Mouse (Mus musculus): ENCODE measurements at regions not wholly inside any gene's neighbourhood (a gene's known extent, or its start where the extent isn't known, plus 50 kb on each side); places are given as distances from the start of the nearest gene placed in this dataset.

DNA sequence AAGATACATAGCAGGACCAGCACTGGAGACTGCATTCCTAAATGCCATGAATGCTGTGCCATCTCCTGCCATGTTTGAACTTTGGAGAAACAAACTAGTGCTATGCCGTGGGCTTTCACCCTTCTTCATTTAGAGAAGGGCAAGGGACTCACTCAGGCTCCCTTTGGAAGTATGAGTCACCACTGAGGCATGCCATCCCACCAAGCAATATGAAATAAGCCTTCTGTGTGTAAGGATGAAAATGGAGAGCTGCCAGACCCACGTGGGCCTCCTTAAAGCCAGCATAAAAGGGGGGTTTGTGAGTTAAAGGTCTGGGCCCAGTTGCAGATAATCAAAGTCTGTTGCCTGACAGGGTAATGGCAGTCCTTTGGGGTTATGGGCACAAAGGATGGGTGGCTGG, 159.0 kb downstream of the H2al1j start:
- in situ Hi-C loops (cut with MboI; ENCODE audit: low sequenced_read_pairs): no loop called here

DNA sequence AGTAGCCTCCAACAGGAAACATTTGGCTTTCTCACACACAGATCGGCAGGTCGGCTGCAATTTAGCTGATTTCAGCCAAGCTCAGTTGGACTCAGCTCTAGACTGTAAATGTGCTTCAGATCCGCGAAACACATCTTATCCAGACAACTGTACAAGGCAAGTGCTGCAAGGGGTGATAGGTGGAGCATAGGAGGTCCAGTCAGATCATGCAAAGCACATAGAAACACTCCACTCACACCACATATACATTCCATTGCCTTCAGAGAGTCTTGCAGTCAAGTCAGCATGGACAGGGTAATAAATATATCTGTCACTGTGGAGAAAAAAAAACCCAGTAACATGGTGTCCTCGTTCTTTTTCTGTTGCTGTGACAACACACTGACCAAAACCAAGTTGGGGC, 160.3 kb downstream of the H2al1j start:
- in situ Hi-C loops (cut with MboI; ENCODE audit: low sequenced_read_pairs): no loop called here

DNA sequence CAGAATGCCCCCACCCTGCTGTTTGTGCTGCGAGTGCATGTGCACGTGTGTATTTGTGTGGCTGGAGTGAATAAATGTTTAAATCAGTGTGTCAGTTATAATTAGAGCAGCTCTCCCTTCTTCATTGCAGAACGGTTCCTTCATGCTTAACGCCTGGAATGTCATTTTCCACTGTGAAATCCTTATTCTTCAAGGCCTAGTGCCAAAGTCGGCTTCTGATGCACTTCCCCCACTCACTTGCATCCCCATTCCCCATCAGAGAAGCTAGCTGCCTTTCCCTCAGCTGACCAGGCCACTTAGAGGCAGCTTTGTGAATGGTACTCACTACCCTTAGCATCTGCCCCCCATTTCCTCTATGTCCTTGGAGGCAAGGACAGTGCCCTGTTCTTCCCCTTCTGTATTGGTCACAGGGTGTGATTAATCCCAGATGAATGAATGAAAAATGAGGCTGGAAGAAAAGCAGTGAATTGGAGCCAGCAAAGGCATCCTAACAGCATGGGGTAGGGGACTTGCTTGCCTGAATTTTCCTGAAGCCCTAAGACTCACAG, 162.6 kb downstream of the H2al1j start:
- in situ Hi-C loops (cut with MboI; ENCODE audit: low sequenced_read_pairs): no loop called here

DNA sequence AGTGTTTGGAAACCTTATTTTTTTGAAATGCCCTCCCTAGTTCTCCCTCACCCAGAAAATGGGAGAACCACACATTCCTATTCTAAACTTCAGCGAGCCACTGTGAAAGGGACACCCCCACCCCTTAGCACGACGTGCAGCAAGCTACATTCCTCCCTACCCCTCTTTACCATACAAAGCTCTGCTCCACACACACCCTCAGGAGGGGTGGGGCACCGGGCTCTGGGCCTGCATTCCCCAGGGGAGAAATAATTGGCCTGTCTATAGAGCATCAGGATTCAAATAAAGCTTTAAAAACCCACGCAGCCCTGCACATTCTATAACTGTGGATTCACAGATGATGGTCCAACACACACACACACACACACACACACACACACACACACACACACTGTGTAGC, 163.6 kb downstream of the H2al1j start:
- in situ Hi-C loops (cut with MboI; ENCODE audit: low sequenced_read_pairs): no loop called here

DNA sequence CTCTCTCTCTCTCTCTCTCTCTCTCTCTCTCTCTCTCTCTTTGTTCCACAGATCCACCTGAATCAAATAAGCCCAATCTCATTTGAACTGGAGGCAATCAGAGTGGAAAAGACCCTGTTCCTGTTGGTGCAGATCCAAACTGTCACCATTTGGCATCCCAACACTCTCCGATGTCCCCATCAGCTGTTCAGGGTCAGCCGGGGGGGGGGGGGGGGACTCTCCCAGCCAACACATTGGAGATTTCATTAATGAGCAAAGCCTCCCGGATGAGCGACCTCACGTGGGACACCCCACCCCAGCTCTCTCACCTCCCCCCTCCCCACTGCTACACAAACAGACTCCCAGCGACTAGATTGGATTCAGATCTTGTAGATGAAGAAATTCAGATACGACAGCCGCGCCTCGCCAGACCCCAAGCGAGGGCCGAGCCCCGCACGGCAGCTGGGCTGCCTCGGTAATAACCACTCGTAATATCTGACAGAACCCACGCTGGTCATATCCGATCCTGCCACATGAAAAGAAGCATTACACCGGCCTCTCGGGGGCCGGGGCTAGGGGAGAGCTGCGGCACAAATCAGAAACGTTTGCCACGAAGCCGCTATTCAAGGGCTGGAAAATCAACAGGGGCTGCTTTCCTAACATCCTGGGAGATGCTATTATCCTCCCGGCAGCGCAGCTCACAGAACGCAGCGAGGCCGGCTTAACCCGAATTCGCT, 164.2 kb downstream of the H2al1j start:
- in situ Hi-C loops (cut with MboI; ENCODE audit: low sequenced_read_pairs): no loop called here

DNA sequence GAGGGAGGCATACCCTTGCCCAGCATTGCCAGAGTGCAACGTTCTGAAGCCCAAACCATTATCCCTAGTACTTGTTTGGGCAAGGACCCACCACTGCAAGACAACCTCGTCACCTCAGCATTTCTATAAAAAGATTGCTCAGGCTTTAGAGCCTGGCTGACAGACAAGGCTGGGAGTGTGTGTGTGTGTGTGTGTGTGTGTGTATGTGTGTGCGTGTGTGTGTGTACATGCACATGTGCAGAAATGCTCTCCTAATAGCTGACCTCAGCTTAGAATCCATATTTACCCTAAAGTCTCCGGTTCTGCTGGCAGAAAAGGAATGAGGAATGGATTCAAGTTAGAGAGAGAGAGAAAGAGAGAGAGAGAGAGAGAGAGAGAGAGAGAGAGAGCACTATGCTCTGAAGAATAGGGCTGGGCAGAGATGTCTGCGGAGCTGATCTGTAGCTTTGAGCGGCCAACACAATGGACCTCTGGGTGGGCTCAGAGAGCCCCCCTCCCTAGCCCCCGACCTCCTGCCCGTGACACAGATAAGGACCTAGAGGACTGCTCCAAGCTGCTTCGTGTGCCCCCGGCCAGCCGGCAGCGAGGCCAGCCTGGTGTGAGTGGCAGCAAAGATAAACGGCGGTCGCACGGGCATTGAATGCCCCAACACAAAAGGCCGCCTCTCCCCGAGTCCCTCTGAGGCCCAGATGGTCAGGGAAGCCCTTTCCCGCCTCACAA, 166.1 kb downstream of the H2al1j start:
- in situ Hi-C loops (cut with MboI; ENCODE audit: low sequenced_read_pairs): no loop called here

DNA sequence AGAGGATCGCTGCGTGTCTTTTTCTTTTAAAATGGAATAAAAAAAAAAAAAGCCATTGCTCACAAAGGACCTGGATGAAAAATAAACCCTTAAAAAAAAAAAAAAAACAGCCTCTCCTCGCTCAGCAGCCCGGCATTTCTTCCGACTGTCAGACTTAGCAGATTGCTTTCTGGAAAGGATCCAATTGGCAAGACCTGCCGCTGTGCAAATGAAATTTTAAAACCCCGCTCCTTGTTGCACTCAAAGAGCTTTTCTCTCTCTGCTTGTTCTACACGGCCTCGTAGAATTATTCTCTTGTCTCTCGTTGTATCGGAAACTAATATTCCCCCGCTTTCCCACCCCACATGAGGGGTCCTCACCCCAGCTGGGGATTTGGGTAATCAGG, 166.6 kb downstream of the H2al1j start:
- in situ Hi-C loops (cut with MboI; ENCODE audit: low sequenced_read_pairs): no loop called here

DNA sequence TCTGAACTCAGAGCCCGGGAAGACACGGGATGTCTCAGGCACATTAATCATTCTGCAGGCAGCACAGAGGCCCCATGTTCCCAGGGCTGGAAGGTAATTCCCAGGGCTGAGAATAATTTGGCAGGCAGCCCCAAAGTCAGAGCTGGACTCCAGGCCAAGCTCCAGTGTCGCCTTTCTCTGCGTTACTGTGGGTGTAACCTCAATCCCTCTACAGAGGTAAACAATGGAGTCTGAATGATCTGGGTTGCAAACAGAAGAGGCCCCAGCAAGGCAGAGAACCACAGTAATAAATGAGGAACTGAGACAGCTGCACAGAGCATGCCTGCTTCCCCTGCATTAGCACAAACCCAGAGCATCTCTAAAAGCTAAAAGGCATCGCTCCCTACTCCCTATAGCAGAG, 184.8 kb downstream of the H2al1j start:
- in situ Hi-C loops (cut with MboI; ENCODE audit: low sequenced_read_pairs): no loop called here

DNA sequence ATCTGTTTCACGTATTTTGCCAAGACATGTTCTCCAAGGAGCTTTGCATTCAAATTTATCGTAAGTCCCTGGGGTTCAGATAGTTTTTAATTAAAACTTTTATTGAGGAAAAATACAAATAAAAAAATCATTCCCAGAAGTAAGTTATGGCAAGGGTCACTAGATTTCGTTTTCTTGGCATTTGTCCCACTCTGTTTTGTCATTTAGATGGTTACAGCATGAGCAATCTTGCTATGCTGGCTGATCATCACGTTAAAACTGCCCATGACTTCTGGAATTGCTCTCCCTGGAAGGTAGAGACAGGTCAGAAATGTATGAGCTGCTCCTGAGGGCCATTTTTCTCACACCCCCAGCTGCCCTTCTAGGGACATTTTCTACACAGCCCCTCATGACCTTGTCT, 185.3 kb downstream of the H2al1j start:
- in situ Hi-C loops (cut with MboI; ENCODE audit: low sequenced_read_pairs): no loop called here

DNA sequence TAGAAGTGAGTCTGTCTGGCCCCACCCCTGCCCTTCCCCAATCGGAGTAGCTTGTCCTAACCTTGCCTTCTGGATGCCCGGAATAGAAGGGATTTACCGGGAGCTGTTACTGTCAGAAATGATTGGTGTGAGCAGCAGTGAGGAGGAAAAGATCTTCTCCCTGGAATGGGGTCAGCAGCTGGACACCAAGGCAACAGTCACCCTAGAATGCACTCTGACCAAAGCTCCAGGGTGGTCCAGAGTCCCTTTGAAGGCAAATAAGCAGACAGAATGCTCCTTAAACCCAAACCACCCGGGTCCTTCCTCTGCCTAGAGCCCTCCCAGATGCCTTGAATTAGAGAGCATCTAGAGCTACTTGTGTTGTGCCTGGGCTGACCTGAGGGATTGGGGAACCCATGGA, 196.2 kb downstream of the H2al1j start:
- in situ Hi-C loops (cut with MboI; ENCODE audit: low sequenced_read_pairs): no loop called here

DNA sequence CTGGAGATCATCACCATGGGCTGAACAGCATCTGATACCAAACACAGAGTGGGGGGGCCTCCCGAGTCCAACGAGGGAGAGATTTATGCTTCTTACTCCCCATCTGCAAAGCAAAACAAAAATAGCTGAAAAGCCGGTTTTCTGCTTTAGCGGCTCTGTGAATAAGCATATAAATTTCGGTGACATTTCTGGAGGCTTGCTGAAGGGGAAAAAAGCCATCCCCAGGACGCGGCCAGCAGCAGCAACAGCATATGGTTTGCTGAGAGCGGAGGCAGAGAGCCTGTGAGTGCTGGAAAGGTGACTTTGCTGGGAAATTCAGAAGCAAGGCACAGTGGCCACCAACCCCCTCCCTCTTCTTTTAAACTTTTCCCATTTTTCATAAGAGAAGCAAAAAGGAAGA, 197.7 kb downstream of the H2al1j start:
- in situ Hi-C loops (cut with MboI; ENCODE audit: low sequenced_read_pairs): no loop called here

DNA sequence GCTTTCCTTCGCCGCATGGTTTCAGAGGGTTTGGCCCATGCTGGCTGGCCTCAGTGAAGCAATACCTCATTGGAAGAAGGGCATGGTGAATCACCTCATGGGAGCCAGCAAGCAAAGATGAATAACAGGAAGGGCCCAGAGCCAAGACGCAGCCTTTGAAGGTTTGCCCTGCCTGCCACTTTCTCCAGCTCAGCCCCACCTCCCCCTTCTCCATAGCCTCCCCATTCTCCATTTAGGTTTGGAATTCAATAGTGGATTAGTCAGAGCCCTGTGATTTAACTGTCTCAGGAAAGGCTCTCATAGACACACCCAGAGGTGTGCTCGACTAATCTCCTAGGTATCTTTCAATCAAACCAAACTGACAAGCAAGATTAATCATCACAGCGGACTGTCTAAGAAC, 201.0 kb downstream of the H2al1j start:
- in situ Hi-C loops (cut with MboI; ENCODE audit: low sequenced_read_pairs): no loop called here

DNA sequence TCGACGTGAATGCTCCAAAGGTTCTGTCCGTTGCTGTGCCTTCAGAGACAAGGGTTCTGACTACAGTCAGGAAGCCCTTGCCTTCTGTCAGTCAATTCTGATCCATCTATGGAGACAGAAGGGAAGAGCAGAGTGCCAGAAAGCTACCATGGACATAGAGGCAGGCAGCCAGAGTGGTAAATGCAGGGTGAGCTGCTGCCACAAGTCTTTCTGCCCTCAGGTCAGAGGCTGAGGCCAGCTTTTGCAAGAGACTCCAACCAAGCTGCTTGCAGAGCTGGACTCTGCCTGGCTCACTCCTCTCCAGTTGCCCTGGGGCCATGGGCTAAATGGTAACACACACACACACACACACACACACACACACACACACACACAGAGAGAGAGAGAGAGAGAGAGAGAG, 201.6 kb downstream of the H2al1j start:
- in situ Hi-C loops (cut with MboI; ENCODE audit: low sequenced_read_pairs): no loop called here

DNA sequence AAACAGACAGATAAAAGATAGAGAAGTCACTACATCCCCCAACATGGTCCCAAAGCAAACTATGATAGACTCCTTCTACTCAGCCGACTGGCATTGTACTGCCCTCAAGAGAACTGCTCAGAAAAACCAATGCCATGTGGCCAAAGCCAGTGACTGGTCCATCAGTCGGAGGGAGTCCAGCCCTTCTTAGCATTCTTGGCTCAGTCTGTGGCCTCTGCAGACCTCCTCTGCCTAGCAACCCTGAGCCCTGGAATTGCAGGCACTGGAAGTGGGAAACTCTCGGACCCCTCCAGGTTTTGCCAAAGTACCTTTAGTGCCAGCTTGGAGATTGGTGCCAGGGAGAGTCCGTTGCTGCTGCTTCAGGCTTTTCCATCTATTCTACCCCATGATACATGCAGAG, 205.2 kb downstream of the H2al1j start:
- in situ Hi-C loops (cut with MboI; ENCODE audit: low sequenced_read_pairs): no loop called here

DNA sequence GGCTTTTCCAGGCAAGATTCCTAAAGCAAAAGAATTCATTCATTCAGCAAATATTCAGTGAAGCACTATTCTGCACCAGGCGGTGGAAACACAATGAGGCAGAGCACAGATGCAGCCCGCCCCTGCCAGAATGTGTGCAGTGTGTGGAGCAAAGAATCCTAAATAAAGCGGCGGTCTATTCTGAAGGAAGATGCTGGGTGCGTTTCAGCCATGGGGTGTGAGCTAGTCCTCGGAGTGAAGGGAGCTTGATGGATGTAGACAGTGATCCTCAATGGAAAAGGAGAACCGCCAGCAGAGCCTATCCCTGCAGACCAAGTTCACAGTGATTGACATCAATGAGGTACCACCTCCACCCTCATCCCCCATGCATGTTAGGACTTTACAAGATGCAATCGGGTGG, 206.2 kb downstream of the H2al1j start:
- in situ Hi-C loops (cut with MboI; ENCODE audit: low sequenced_read_pairs): no loop called here

DNA sequence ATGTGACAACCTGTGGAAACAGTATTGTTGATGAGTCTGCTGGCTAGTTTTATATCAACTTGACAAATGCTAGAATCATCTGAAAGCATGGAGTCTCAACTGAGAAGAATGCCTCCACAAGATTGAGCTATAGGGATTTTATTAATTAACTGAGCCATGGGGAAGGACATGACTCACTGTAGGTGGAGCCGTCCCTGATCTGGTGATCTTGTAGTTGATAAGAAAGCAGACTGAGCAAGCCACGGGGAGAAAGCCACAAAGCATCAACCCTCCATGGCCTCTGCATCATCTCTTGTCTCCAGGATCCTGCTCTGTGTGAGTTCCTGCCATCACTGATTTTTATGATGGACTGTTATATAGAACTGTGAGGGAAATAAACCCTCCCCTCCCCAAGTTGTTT, 213.4 kb downstream of the H2al1j start:
- in situ Hi-C loops (cut with MboI; ENCODE audit: low sequenced_read_pairs): no loop called here

DNA sequence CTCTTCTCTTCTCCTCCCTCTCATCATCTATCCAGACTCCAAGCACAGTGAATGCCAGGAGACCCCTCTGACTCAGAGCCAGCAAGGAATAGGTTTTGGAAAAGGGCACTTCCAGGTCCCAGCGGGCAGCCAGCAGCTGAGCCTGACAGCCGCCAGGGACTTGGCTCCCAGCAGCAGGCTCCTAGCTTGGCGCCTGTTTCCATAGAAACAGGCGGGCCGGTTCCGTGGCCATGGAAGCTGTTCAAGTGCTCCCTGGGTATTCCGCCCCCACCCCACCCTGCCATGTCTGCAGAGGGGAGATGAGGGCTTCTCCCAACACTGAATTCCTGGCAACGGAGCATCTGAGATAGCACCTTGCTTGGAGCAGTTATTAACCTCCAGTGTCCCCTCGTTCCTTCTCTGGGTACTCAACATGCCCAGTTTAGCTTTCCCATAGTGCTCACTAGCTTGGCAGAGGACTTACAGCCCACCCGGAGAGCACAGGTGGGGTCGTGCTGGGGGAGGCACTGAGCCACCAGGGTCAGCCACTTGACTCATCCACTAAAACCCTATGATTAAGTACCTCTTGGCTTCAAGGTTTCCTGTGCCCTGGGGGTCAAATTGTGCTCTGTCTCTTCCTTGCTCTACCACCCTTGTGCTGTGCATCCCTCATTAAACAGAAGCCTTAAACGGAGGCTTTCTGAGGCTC, 222.7 kb downstream of the H2al1j start:
- in situ Hi-C loops (cut with MboI; ENCODE audit: low sequenced_read_pairs): no loop called here

DNA sequence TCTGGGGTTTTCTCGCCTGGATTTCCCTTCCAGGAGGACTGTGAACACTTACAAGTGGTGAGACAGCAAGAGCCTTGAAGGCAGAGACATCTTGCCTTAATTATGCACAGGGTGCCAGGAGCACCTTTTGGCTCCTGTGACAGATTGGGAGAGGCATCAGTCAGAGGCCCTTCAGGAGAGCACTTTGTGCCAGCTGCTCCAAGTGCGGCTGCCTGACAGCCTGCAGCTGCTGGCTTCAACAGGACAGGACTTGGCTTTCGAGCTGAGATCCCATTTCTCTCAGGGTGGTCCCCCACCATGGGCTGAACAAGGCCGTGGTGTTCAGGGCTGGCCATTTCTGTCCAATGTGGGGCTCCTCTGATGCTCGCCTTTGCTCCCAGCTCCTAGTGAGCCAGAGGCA, 224.6 kb downstream of the H2al1j start:
- in situ Hi-C loops (cut with MboI; ENCODE audit: low sequenced_read_pairs): no loop called here

DNA sequence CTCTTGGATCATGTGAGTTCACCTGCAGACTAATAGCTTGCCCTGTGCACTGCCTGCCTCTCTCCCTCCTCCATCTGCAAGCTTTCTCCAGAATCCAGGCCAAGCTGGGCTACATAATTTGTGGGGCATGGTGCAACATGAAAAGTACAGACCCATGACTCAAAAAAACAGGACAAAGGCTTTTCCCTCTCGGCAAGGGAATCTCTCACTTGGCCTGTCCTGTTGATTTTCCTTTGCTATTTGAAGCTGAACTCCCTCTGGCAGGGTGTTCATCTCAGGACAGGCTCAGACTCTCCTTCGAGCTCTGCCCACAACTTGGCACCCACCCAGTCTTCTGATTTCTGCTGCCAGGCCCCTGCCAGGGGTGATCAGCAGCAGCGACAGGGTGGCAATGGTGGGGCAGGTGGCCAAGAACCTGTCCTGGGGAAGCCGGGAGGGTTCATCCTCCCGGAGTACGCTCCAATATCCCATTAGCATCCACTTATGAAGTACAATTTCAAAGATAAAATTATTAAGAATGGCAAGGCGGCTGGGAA, 227.5 kb downstream of the H2al1j start:
- in situ Hi-C loops (cut with MboI; ENCODE audit: low sequenced_read_pairs): no loop called here

DNA sequence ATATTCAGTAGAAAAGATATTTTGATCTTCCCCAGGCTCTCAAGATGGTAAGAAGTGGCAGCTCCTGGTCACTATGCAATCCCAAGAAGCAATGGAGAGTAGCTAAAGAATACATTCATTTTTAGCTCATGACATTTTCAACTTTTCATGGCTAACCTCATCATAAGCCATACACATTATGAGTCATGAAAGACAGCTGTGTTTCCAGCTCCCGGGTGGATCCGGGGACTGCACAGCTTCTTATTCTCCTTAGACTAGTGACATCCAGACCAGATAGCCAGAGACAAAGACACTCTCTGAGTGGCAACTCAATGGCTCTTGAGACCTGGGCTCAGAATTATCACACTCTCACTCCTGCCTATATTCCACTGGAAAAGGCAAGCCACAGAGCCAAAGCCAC, 230.6 kb downstream of the H2al1j start:
- in situ Hi-C loops (cut with MboI; ENCODE audit: low sequenced_read_pairs): no loop called here

DNA sequence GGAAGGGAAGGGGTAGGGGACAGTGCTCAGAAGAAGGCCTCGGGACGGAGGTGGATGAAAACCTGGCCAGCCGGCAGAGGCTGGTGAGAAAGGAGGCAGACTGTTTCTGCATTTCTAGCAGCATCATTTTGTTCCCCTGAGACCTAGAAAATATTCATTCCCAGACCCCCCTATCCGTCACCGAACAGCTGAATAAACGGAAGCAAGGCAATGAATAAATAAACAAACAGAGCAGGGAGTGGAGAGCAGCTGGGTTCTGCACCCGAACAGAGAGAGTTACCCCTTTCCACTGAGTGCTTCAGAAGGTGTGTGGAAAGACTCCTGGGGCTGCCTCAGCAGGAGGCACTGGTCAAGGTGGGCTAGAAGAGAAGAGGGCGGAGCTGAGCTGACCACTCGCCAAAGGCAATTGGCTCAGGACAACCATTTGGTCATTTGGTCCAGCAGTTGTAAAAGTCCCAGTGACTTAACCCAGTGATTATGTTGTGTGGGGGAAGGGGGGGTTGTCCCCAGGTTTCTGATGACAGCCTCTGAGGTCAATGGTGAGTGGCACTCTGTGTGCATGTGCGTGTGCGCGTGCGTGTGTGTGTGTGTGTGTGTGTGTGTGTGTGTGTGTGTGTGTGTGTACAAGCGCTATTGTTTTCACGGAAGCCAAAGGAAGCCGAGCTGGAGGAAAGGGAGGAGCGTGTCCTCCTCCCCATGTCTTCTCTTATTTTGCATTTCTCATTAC, 233.1 kb downstream of the H2al1j start:
- in situ Hi-C loops (cut with MboI; ENCODE audit: low sequenced_read_pairs): no loop called here
